Mouse (Mus musculus) kidney, embryonic 15.5 days (tissue): ENCODE data around the gene Rragd. TPM values are rescaled to one million over a fixed set of nuclear protein-coding genes. Genes with fewer than 3 reads are reported as not detected.

ENCODE experiments used
- polyA plus RNA-seq: library from polyadenylated mRNA; unstranded; fragments of >200 nt; fragmentation: Nextera tagmentation; extraction: Ambion mirVana; gene quantifications from 2 replicates; pipeline ENCODE4 v1.2.1, GENCODE M21; 2015

Rragd gene
- polyA plus RNA-seq, 1 experiment from 2014 or later = 17.6 TPM

Other genes starting within 250 kb of the Rragd start
- 112 and 115 TPM in 2 replicates for gene Lyrm2, start 182.8 kb upstream of the Rragd start, polyA plus RNA-seq
- gene Ankrd6, start 32.2 kb upstream of the Rragd start, polyA plus RNA-seq = 12.1 and 13.1 TPM in 2 replicates
- gene Ube2j1, start 48.4 kb downstream of the Rragd start, polyA plus RNA-seq = 44.7 and 48.9 TPM in 2 replicates
- gene Gabrr2, start 80.0 kb downstream of the Rragd start, polyA plus RNA-seq = 0.36 TPM in 1 of 2 replicates, not detected in the other
- 0.06 TPM in 1 of 2 replicates, not detected in the other for gene Gabrr1, start 149.5 kb downstream of the Rragd start, polyA plus RNA-seq
- gene Pm20d2, start 206.7 kb downstream of the Rragd start, polyA plus RNA-seq = 0.83 and 1.2 TPM in 2 replicates
- 4.7 and 5.1 TPM in 2 replicates for gene Srsf12, start 226.0 kb downstream of the Rragd start, polyA plus RNA-seq